ENCODE assay signal across 23 mouse cellular contexts in the genomic region with DNA sequence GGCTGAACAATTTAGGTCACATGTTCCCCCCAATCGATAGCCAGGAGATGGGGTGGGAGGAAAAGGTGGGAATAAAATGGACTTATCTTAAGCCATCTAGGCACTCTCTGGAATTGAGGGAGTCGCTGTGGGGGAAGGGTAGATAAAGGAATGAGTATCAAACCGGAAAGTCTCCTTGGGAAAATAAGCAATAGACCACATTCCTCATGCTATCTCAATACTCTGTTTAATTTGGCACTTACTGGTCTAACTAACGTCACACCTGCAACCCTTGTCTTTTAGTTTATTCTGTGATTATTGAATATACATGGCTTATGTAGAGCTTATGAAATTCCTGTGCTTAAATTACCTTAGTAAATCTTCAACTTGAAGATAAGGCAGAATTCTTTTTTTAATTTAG. TPM values are rescaled to one million over a fixed set of nuclear protein-coding genes. Genes with fewer than 3 reads are reported as not detected.
DNase-seq lines count a peak whose midpoint lies in the region; ATAC-seq lines count a peak whose summit lies in the region.
"Had no signal": no experiment of that assay in that cellular context is flagged by ENCODE, and none has a peak within 500 bp of the region (broad histone marks: within the 10 kb centered on the region; RNA-seq: fewer than 3 reads in every experiment).

No protein-coding gene starts in this region.

- DNase-seq in heart, embryonic 10.5 days (ENCODE audit: low spot score): no peak
- no peak for DNase-seq in lung, postnatal 14 days
- DNase-seq in lung, postnatal 36 days: peak; percentile 68
- no peak for DNase-seq in ovary, adult 18-20 months (ENCODE audit: low spot score)
- DNase-seq: adrenal gland, adult 2 months; adrenal gland, postnatal 25 days; cerebellum, adult 18-20 months; cerebellum, adult 9-11 months; cerebellum, postnatal 36 days; forebrain, postnatal 0 days; gastrocnemius, postnatal 25 days; heart, postnatal 4 days had no signal

- no peaks in the 10 kb centered on the region for H3K9me3 ChIP-seq in heart, embryonic 13.5 days
- H3K9me3 ChIP-seq in heart, embryonic 10.5 days: no peaks in the 10 kb centered on the region
- no peaks in the 10 kb centered on the region for H3K9me3 ChIP-seq in lung, embryonic 15.5 days
- H3K9me3 ChIP-seq in stomach, embryonic 15.5 days: no peaks in the 10 kb centered on the region
- H3K9me3 ChIP-seq: embryonic facial prominence, embryonic 13.5 days; forebrain, embryonic 13.5 days; hindbrain, embryonic 12.5 days had no signal

- peaks cover 30% of the 10 kb centered on the region for H3K4me1 ChIP-seq in heart, embryonic 13.5 days
- H3K4me1 ChIP-seq in heart, embryonic 10.5 days: peaks cover 3% of the 10 kb centered on the region
- peaks cover 11% of the 10 kb centered on the region for H3K4me1 ChIP-seq in lung, embryonic 15.5 days
- H3K4me1 ChIP-seq in stomach, embryonic 15.5 days: no peaks in the 10 kb centered on the region; the same call in 1 of the 2 replicates
- H3K4me1 ChIP-seq: forebrain, embryonic 13.5 days; hindbrain, embryonic 12.5 days had no signal

- no peak overlapping the region for H3K4me2 ChIP-seq in heart, embryonic 13.5 days
- no peak overlapping the region for H3K4me2 ChIP-seq in lung, embryonic 15.5 days
- no peak overlapping the region for H3K4me2 ChIP-seq in stomach, embryonic 15.5 days
- H3K4me2 ChIP-seq: embryonic facial prominence, embryonic 13.5 days; forebrain, embryonic 13.5 days; heart, embryonic 11.5 days; hindbrain, embryonic 12.5 days had no signal

- H3K36me3 ChIP-seq in heart, embryonic 13.5 days: no peaks in the 10 kb centered on the region
- H3K36me3 ChIP-seq in heart, embryonic 10.5 days: no peaks in the 10 kb centered on the region
- H3K36me3 ChIP-seq in lung, embryonic 15.5 days: no peaks in the 10 kb centered on the region
- H3K36me3 ChIP-seq in stomach, embryonic 15.5 days: no peaks in the 10 kb centered on the region
- H3K36me3 ChIP-seq: embryonic facial prominence, embryonic 13.5 days; hindbrain, embryonic 12.5 days had no signal

- H3K4me3 ChIP-seq in heart, embryonic 13.5 days: no peak overlapping the region
- H3K4me3 ChIP-seq in heart, embryonic 10.5 days: no peak overlapping the region
- H3K4me3 ChIP-seq in lung, embryonic 15.5 days: no peak overlapping the region
- no peak overlapping the region for H3K4me3 ChIP-seq in stomach, embryonic 15.5 days (replicated peaks)
- H3K4me3 ChIP-seq: embryonic facial prominence, embryonic 13.5 days; forebrain, embryonic 13.5 days; hindbrain, embryonic 12.5 days had no signal

- H3K9ac ChIP-seq in heart, embryonic 13.5 days: no peak overlapping the region
- H3K9ac ChIP-seq in lung, embryonic 15.5 days: no peak overlapping the region
- no peak overlapping the region for H3K9ac ChIP-seq in stomach, embryonic 15.5 days
- H3K9ac ChIP-seq: embryonic facial prominence, embryonic 13.5 days; forebrain, embryonic 13.5 days; forebrain, postnatal 0 days; hindbrain, embryonic 12.5 days had no signal

- ATAC-seq in heart, embryonic 13.5 days (ENCODE audit: extremely low read depth, insufficient number of reproducible peaks, low FRiP score, low TSS enrichment): no peak
- no peak; the same call in 1 of the 2 replicates for ATAC-seq in lung, embryonic 15.5 days (ENCODE audit: borderline replicate concordance, extremely low read depth, low FRiP score, low TSS enrichment)
- ATAC-seq in stomach, embryonic 15.5 days (ENCODE audit: insufficient read depth, low FRiP score, low read depth): peak; percentile 60; the same call in 1 of the 2 replicates
- ATAC-seq: activated CD4-positive, CD25-positive, alpha-beta regulatory T cell, adult 4 months; forebrain, embryonic 13.5 days; forebrain, postnatal 0 days; hindbrain, embryonic 16.5 days; Patski had no signal

- WGBS in heart, embryonic 13.5 days: 45% methylated on average over 4 of the region's 4 CpGs
- WGBS in heart, embryonic 10.5 days: 59% methylated on average over 4 of the region's 4 CpGs
- 33% methylated on average over 4 of the region's 4 CpGs for WGBS in lung, embryonic 15.5 days
- WGBS in stomach, embryonic 15.5 days: 55% methylated on average over 4 of the region's 4 CpGs

- H3K27ac ChIP-seq in heart, embryonic 13.5 days (replicated peaks): 0 out of 2 replicates have a peak overlapping the region, but pooled peaks have one; percentile 28
- no peak overlapping the region for H3K27ac ChIP-seq in heart, embryonic 10.5 days
- H3K27ac ChIP-seq in lung, embryonic 15.5 days: peak overlapping the region; percentile 57
- H3K27ac ChIP-seq in stomach, embryonic 15.5 days: no peak overlapping the region
- H3K27ac ChIP-seq: embryonic facial prominence, embryonic 13.5 days; forebrain, embryonic 13.5 days; hindbrain, embryonic 12.5 days had no signal

- H3K27me3 ChIP-seq in heart, embryonic 13.5 days (replicated peaks): no peaks in the 10 kb centered on the region
- no peaks in the 10 kb centered on the region for H3K27me3 ChIP-seq in heart, embryonic 10.5 days (ENCODE audit: insufficient read depth, poor library complexity, severe bottlenecking)
- H3K27me3 ChIP-seq in lung, embryonic 15.5 days: no peaks in the 10 kb centered on the region
- no peaks in the 10 kb centered on the region for H3K27me3 ChIP-seq in stomach, embryonic 15.5 days (replicated peaks)
- H3K27me3 ChIP-seq: CH12.LX; embryonic facial prominence, embryonic 13.5 days; forebrain, embryonic 13.5 days; hindbrain, embryonic 12.5 days; Patski had no signal

RNA-seq across cellular contexts. Expression of a gene that starts 11.9 kb away (rescaled TPM):
- polyA plus RNA-seq in heart, embryonic 13.5 days (2015; fragmentation: Nextera tagmentation; extraction: Ambion mirVana): 292 and 311 TPM in 2 replicates
- 257 and 312 TPM in 2 replicates for polyA plus RNA-seq in heart, embryonic 10.5 days (2016; fragmentation: Nextera tagmentation; extraction: Ambion mirVana)
- 446 and 476 TPM in 2 replicates for polyA plus RNA-seq in lung, embryonic 15.5 days (2015; fragmentation: Nextera tagmentation; extraction: Ambion mirVana)
- 279 and 284 TPM in 2 replicates for polyA plus RNA-seq in stomach, embryonic 15.5 days (2015; fragmentation: Nextera tagmentation; extraction: Ambion mirVana)

RNA-seq across cellular contexts. Expression of a gene that starts 56.9 kb away (rescaled TPM):
- 3.6 and 4.1 TPM in 2 replicates for polyA plus RNA-seq in heart, embryonic 13.5 days (2015; fragmentation: Nextera tagmentation; extraction: Ambion mirVana)
- 5.3 and 5.6 TPM in 2 replicates for polyA plus RNA-seq in heart, embryonic 10.5 days (2016; fragmentation: Nextera tagmentation; extraction: Ambion mirVana)
- polyA plus RNA-seq in lung, embryonic 15.5 days (2015; fragmentation: Nextera tagmentation; extraction: Ambion mirVana): 3.9 and 4.6 TPM in 2 replicates
- polyA plus RNA-seq in stomach, embryonic 15.5 days (2015; fragmentation: Nextera tagmentation; extraction: Ambion mirVana): 4.2 and 5.1 TPM in 2 replicates

Comparison
In these comparisons a context has a peak if more than half of its experiments do, and no peak if none do; other contexts are left out.
1. H3K27ac ChIP-seq: peak in heart, embryonic 13.5 days (single experiment) and lung, embryonic 15.5 days (single experiment); none in heart, embryonic 10.5 days (single experiment) and stomach, embryonic 15.5 days (single experiment).